ENCODE assay signal across 8 mouse cellular contexts in genomic region chr17:47593215-47593853, GRCm38 (mm10). TPM values are rescaled to one million over a fixed set of nuclear protein-coding genes. Genes with fewer than 3 reads are reported as not detected.
DNase-seq lines count a peak whose midpoint lies in the region; ATAC-seq lines count a peak whose summit lies in the region.

No protein-coding gene starts in this region.

- DNase-seq in NIH3T3 (ENCODE audit: low read depth), result peak; percentile 99
- DNase-seq in cerebellum, postnatal 10 days, result peak; percentile 97 to 98
- DNase-seq in frontal cortex, postnatal 10 days (ENCODE audit: low spot score in 2 of 2), result peak; percentile 78 to 89
- DNase-seq in layer of hippocampus, postnatal 14 days (ENCODE audit: low spot score in 2 of 2), result peak; percentile 82 to 91
- DNase-seq in lung, postnatal 14 days, result peak; percentile 97
- DNase-seq in retina, adult 2 months (ENCODE audit: low read depth, low spot score), result peak; percentile 80
- DNase-seq in thymus, postnatal 36 days, result peak; percentile 96

- peaks cover 41% of the 10 kb centered on the region for H3K4me1 ChIP-seq in hindbrain, embryonic 12.5 days

- H3K27ac ChIP-seq in hindbrain, embryonic 12.5 days, result peak overlapping the region; percentile 93

- peak overlapping the region; percentile 70 for H3K9ac ChIP-seq in hindbrain, embryonic 12.5 days

- peak overlapping the region; percentile 80 for H3K4me2 ChIP-seq in hindbrain, embryonic 12.5 days (replicated peaks)

- H3K9me3 ChIP-seq in hindbrain, embryonic 12.5 days (replicated peaks), result no peaks in the 10 kb centered on the region

- 0 out of 2 replicates have a peak, but pooled peaks cover 6% of the 10 kb centered on the region for H3K27me3 ChIP-seq in hindbrain, embryonic 12.5 days

- WGBS in hindbrain, embryonic 12.5 days, result under 1% methylated on average over 57 of the region's 63 CpGs

- peak overlapping the region; percentile 67 for H3K4me3 ChIP-seq in hindbrain, embryonic 12.5 days

- H3K36me3 ChIP-seq in hindbrain, embryonic 12.5 days, result no peaks in the 10 kb centered on the region

- peak; percentile 85 for ATAC-seq in hindbrain, embryonic 12.5 days (ENCODE audit: low FRiP score)

RNA-seq across cellular contexts. Expression of gene Bysl, which starts 18.0 kb away (rescaled TPM):
- 31.8 and 32.0 TPM in 2 replicates for polyA plus RNA-seq in hindbrain, embryonic 12.5 days (2016; fragmentation: Nextera tagmentation; extraction: Ambion mirVana)
- total RNA-seq in layer of hippocampus, postnatal 14 days (2021), result 10 to 100 TPM; 17.7 to 21.0 TPM

RNA-seq across cellular contexts. Expression of gene Med20, which starts 18.0 kb away (rescaled TPM):
- polyA plus RNA-seq in hindbrain, embryonic 12.5 days (2016; fragmentation: Nextera tagmentation; extraction: Ambion mirVana), result 38.8 and 39.0 TPM in 2 replicates
- 10 to 100 TPM; 26.3 to 32.3 TPM for total RNA-seq in layer of hippocampus, postnatal 14 days (2021)

RNA-seq across cellular contexts. Expression of gene Gm20517, which starts 18.1 kb away (rescaled TPM):
- 2.5 and 3.9 TPM in 2 replicates for polyA plus RNA-seq in hindbrain, embryonic 12.5 days (2016; fragmentation: Nextera tagmentation; extraction: Ambion mirVana)
- total RNA-seq in layer of hippocampus, postnatal 14 days (2021), result 1 to 10 TPM; 6.1 to 6.6 TPM

RNA-seq across cellular contexts. Expression of gene Usp49, which starts 37.2 kb away (rescaled TPM):
- 10.5 and 12.3 TPM in 2 replicates for polyA plus RNA-seq in hindbrain, embryonic 12.5 days (2016; fragmentation: Nextera tagmentation; extraction: Ambion mirVana)
- 10 to 100 TPM; 12.2 to 13.1 TPM for total RNA-seq in layer of hippocampus, postnatal 14 days (2021)

Comparison
In these comparisons a context has a peak if more than half of its experiments do, and no peak if none do; other contexts are left out.
1. Peak in every context shown above with its lines: DNase-seq, ATAC-seq, H3K4me3 ChIP-seq and H3K27ac ChIP-seq.